Mouse (Mus musculus) MEL (cell line): Measurements from ENCODE around the gene Kcna2. TPM values are rescaled to one million over a fixed set of nuclear protein-coding genes. Genes with fewer than 3 reads are reported as not detected.

Source experiments
- DNase-seq: peaks from one replicate; pipeline ENCODE4 v3.0.0; 2011; ENCODE audit warnings: low read depth, low spot score
- H3K27ac ChIP-seq: 2 replicates; pipeline ENCODE4 v1.5.1; 2012; ENCODE audit warnings: low read depth, mild to moderate bottlenecking, control low read depth, low read length, moderate library complexity; ENCODE audit not compliant: control insufficient read depth
- H3K27me3 ChIP-seq, 2 experiments: fragments of 150-350 bp in 1 of 2; sonication (generic) in 1 of 2; 2 replicates each; pipeline ENCODE4 v1.6.1; 2012; ENCODE audit warnings: low read length in 2 of 2, mild to moderate bottlenecking in 2 of 2, improper control_type of control experiment in 1 of 2, moderate library complexity in 1 of 2; ENCODE audit not compliant: insufficient read depth in 2 of 2, control insufficient read depth in 1 of 2
- H3K36me3 ChIP-seq, 2 experiments: 2 replicates each; pipeline ENCODE4 v1.6.1; 2012 to 2014; ENCODE audit warnings: low read length in 2 of 2, improper control_type of control experiment in 1 of 2, inconsistent platforms in 1 of 2, mild to moderate bottlenecking in 1 of 2; ENCODE audit not compliant: insufficient read depth in 2 of 2, control insufficient read depth in 1 of 2
- H3K4me1 ChIP-seq, 2 experiments: fragments of 150-350 bp in 1 of 2; sonication (generic) in 1 of 2; 2 replicates each; pipeline ENCODE4 v1.6.1; 2012; ENCODE audit warnings: low read length in 2 of 2, improper control_type of control experiment in 1 of 2, mild to moderate bottlenecking in 1 of 2; ENCODE audit not compliant: insufficient read depth in 2 of 2, control insufficient read depth in 1 of 2
- H3K4me3 ChIP-seq, 2 experiments: fragments of 150-350 bp in 1 of 2; sonication (generic) in 1 of 2; 2 replicates each; pipeline ENCODE4 v1.5.1; 2012; ENCODE audit warnings: low read depth in 2 of 2, low read length in 2 of 2, mild to moderate bottlenecking in 2 of 2, moderate library complexity in 2 of 2, control low read depth in 1 of 2, improper control_type of control experiment in 1 of 2; ENCODE audit not compliant: control insufficient read depth in 1 of 2, insufficient read depth in 1 of 2
- H3K79me2 ChIP-seq: 2 replicates; pipeline ENCODE4 v1.6.1; 2012; ENCODE audit warnings: mild to moderate bottlenecking, low read length, moderate library complexity; ENCODE audit not compliant: control insufficient read depth, poor library complexity, insufficient read depth
- H3K9ac ChIP-seq: 2 replicates; pipeline ENCODE4 v1.6.1; 2012; ENCODE audit warnings: low read depth, mild to moderate bottlenecking, control low read depth, low read length, moderate library complexity; ENCODE audit not compliant: control insufficient read depth, poor library complexity, severe bottlenecking
- H3K9me3 ChIP-seq: fragments of 150-350 bp; sonication (generic); replicated peaks from 2 replicates; pipeline ENCODE4 v1.6.1; 2012; ENCODE audit warnings: mild to moderate bottlenecking, low read length, improper control_type of control experiment, moderate library complexity; ENCODE audit not compliant: insufficient read depth
- BHLHE40 ChIP-seq: IDR thresholded peaks from 2 replicates; pipeline ENCODE4 v1.6.1; 2012; ENCODE audit warnings: low read depth, mild to moderate bottlenecking, inconsistent platforms, low read length, improper control_type of control experiment, borderline replicate concordance
- ELF1 ChIP-seq: IDR thresholded peaks from 2 replicates; pipeline ENCODE4 v1.6.1; 2014; ENCODE audit warnings: low read depth, mild to moderate bottlenecking, inconsistent platforms, low read length, improper control_type of control experiment, moderate library complexity
- EP300 ChIP-seq, 2 experiments: IDR thresholded peaks; 2 replicates each; pipeline ENCODE4 v1.6.1; 2011; ENCODE audit warnings: improper control_type of control experiment in 2 of 2, low read length in 2 of 2, low read depth in 1 of 2, mild to moderate bottlenecking in 1 of 2
- ETS1 ChIP-seq: IDR thresholded peaks from 2 replicates; pipeline ENCODE4 v1.6.1; 2012; ENCODE audit warnings: low read depth, mild to moderate bottlenecking, inconsistent platforms, low read length, improper control_type of control experiment, moderate library complexity
- GATA1 ChIP-seq: IDR thresholded peaks from 2 replicates; pipeline ENCODE4 v1.6.1; 2011; ENCODE audit warnings: low read depth, low read length, improper control_type of control experiment
- HCFC1 ChIP-seq: IDR thresholded peaks from 2 replicates; pipeline ENCODE4 v1.6.1; 2012; ENCODE audit warnings: low read depth, mild to moderate bottlenecking, inconsistent platforms, low read length, improper control_type of control experiment, moderate library complexity
- MAFK ChIP-seq: IDR thresholded peaks from 2 replicates; pipeline ENCODE4 v1.6.1; 2011; ENCODE audit warnings: low read depth, mild to moderate bottlenecking, low read length, improper control_type of control experiment, borderline replicate concordance
- MAZ ChIP-seq: IDR thresholded peaks from 2 replicates; pipeline ENCODE4 v1.6.1; 2012; ENCODE audit warnings: low read depth, mild to moderate bottlenecking, inconsistent platforms, low read length, improper control_type of control experiment
- MEF2A ChIP-seq: IDR thresholded peaks from 2 replicates; pipeline ENCODE4 v1.6.1; 2014; ENCODE audit warnings: low read depth, mild to moderate bottlenecking, inconsistent platforms, low read length, improper control_type of control experiment; ENCODE audit not compliant: poor library complexity, insufficient replicate concordance, severe bottlenecking; ENCODE audit errors: extremely low read depth
- NRF1 ChIP-seq: IDR thresholded peaks from 2 replicates; pipeline ENCODE4 v1.6.1; 2014; ENCODE audit warnings: low read depth, mild to moderate bottlenecking, inconsistent platforms, low read length, improper control_type of control experiment, moderate library complexity; ENCODE audit not compliant: poor library complexity, insufficient read depth, severe bottlenecking
- POLR2A ChIP-seq, 2 experiments: IDR thresholded peaks; 2 replicates each; pipeline ENCODE4 v1.6.1; 2011 to 2012; ENCODE audit warnings: low read length in 2 of 2, mild to moderate bottlenecking in 2 of 2, control low read depth in 1 of 2, improper control_type of control experiment in 1 of 2, low read depth in 1 of 2, moderate library complexity in 1 of 2; ENCODE audit not compliant: control insufficient read depth in 1 of 2, insufficient read depth in 1 of 2, poor library complexity in 1 of 2
- POLR2AphosphoS2 ChIP-seq: IDR thresholded peaks from 2 replicates; pipeline ENCODE4 v1.6.1; 2011; ENCODE audit warnings: low read length, improper control_type of control experiment
- POLR2AphosphoS5 ChIP-seq: IDR thresholded peaks from 2 replicates; pipeline ENCODE4 v1.6.1; 2012; ENCODE audit warnings: low read depth, borderline replicate concordance, mild to moderate bottlenecking, inconsistent platforms, low read length, moderate library complexity, mixed read lengths
- RAD21 ChIP-seq: IDR thresholded peaks from 2 replicates; pipeline ENCODE4 v1.6.1; 2011; ENCODE audit warnings: mild to moderate bottlenecking, low read depth, low read length, improper control_type of control experiment
- RCOR1 ChIP-seq: IDR thresholded peaks from 2 replicates; pipeline ENCODE4 v1.6.1; 2012; ENCODE audit warnings: low read depth, mild to moderate bottlenecking, inconsistent platforms, low read length, improper control_type of control experiment
- UBTF ChIP-seq: IDR thresholded peaks from 2 replicates; pipeline ENCODE4 v1.6.1; 2012; ENCODE audit warnings: low read depth, mild to moderate bottlenecking, inconsistent platforms, low read length, improper control_type of control experiment, moderate library complexity, borderline replicate concordance; ENCODE audit not compliant: insufficient read depth
- USF1 ChIP-seq: IDR thresholded peaks from 2 replicates; pipeline ENCODE4 v1.6.1; 2014; ENCODE audit warnings: low read depth, mild to moderate bottlenecking, inconsistent platforms, low read length, improper control_type of control experiment, moderate library complexity
- USF2 ChIP-seq, 2 experiments: IDR thresholded peaks; 2 replicates each; pipeline ENCODE4 v1.6.1; 2011 to 2012; ENCODE audit warnings: improper control_type of control experiment in 2 of 2, low read length in 2 of 2, borderline replicate concordance in 1 of 2, inconsistent platforms in 1 of 2, low read depth in 1 of 2, mild to moderate bottlenecking in 1 of 2; ENCODE audit not compliant: insufficient read depth in 1 of 2
- ZKSCAN1 ChIP-seq: IDR thresholded peaks from 2 replicates; pipeline ENCODE4 v1.6.1; 2012; ENCODE audit warnings: low read depth, mild to moderate bottlenecking, inconsistent platforms, low read length, improper control_type of control experiment, moderate library complexity
- ZMIZ1 ChIP-seq: IDR thresholded peaks from 2 replicates; pipeline ENCODE4 v1.6.1; 2012; ENCODE audit warnings: low read depth, mild to moderate bottlenecking, inconsistent platforms, low read length, improper control_type of control experiment, moderate library complexity
- ZNF384 ChIP-seq: IDR thresholded peaks from 2 replicates; pipeline ENCODE4 v1.6.1; 2012; ENCODE audit warnings: low read depth, mild to moderate bottlenecking, inconsistent platforms, low read length, improper control_type of control experiment
- polyA plus RNA-seq, 2 experiments: library from polyadenylated mRNA; stranded (reverse) in 1 of 2; unstranded in 1 of 2; fragments of >175 nt in 1 of 2; fragments of >200 nt in 1 of 2; gene quantifications; 2 replicates each; pipeline versions ENCODE4 v1.2.1 to v1.2.4; 2012; ENCODE audit warnings: low replicate concordance in 2 of 2, low read depth in 1 of 2; ENCODE audit not compliant: insufficient read length in 2 of 2, insufficient read depth in 1 of 2, missing spikeins in 1 of 2
- total RNA-seq: library from RNA; depleted of rRNA; stranded (reverse); fragments of 300-350 nt; gene quantifications from 2 replicates; pipeline ENCODE4 v1.2.3, GENCODE M21; 2012

Gene Kcna2
- total and polyA plus RNA-seq, 3 experiments = under 0.01 TPM; not detected in 2

GRCm38 (mm10) chr3:107131846-107132245 lies 30.9 kb downstream of the Kcna2 start:
- no peaks in the 10 kb centered on the region for H3K79me2 ChIP-seq

GRCm38 (mm10) chr3:107132651-107133050 lies 31.7 kb downstream of the Kcna2 start:
- TF ChIP-seq MAZ (no peak), HCFC1 (no peak), POLR2AphosphoS2 (no peak), USF1 (no peak), ETS1 (no peak), ZMIZ1 (no peak), GATA1 (no peak), USF2 (IDR thresholded peaks at IDR 0.05; ENCODE audit: borderline replicate concordance in 1 of 2, insufficient read depth in 1 of 2, low read depth in 1 of 2, low read length in 2 of 2) (no peak), POLR2AphosphoS5 (no peak)

More at GRCm38 (mm10) chr3:107131846-107132245, 30.9 kb downstream of the Kcna2 start:
- Histone ChIP-seq H3K4me1 (no peaks in the 10 kb centered on the region), H3K27me3 (no peaks in the 10 kb centered on the region; a peak in 1 of 4 replicates), H3K36me3 (no peaks in the 10 kb centered on the region), H3K27ac (no peak overlapping the region), H3K4me3 (no peak overlapping the region), H3K9ac (no peak overlapping the region), H3K9me3 (no peaks in the 10 kb centered on the region)
- no peak for TF ChIP-seq BHLHE40
- TF ChIP-seq USF1 = no peak
- TF ChIP-seq HCFC1 = no peak
- no peak for TF ChIP-seq UBTF
- TF ChIP-seq ELF1 = no peak
- TF ChIP-seq MEF2A = no peak
- no peak for TF ChIP-seq NRF1
- TF ChIP-seq ZKSCAN1 = no peak
- no peak for TF ChIP-seq RCOR1
- TF ChIP-seq ETS1 = no peak
- no peak for TF ChIP-seq RAD21
- no peak for TF ChIP-seq POLR2A (IDR thresholded peaks at IDR 0.05; ENCODE audit: control insufficient read depth in 1 of 2, insufficient read depth in 1 of 2, low read depth in 1 of 2, low read length in 2 of 2, poor library complexity in 1 of 2)
- no peak for TF ChIP-seq MAFK
- TF ChIP-seq ZNF384 = no peak
- TF ChIP-seq ZMIZ1 = no peak
- TF ChIP-seq EP300 (IDR thresholded peaks at IDR 0.05; ENCODE audit: low read depth in 1 of 2, low read length in 2 of 2) = no peak
- DNase-seq = no peak

More at GRCm38 (mm10) chr3:107132651-107133050, 31.7 kb downstream of the Kcna2 start:
- DNase-seq = no peak
- H3K79me2 ChIP-seq = no peaks in the 10 kb centered on the region
- no peak overlapping the region for H3K9ac ChIP-seq
- no peak overlapping the region for H3K27ac ChIP-seq
- H3K36me3 ChIP-seq = no peaks in the 10 kb centered on the region
- no peaks in the 10 kb centered on the region; a peak in 1 of 4 replicates for H3K27me3 ChIP-seq
- no peaks in the 10 kb centered on the region for H3K4me1 ChIP-seq
- no peak overlapping the region for H3K4me3 ChIP-seq
- H3K9me3 ChIP-seq = no peaks in the 10 kb centered on the region
